In genomic region chr13:3892601-3893000, GRCm38 (mm10) we compare ENCODE assay signal across 8 mouse cellular contexts. TPM values are rescaled to one million over a fixed set of nuclear protein-coding genes. Genes with fewer than 3 reads are reported as not detected.
DNase-seq lines count a peak whose midpoint lies in the region; ATAC-seq and TF ChIP-seq lines count a peak whose summit lies in the region.

No protein-coding gene starts in this region.

- H3K27ac ChIP-seq in lung, postnatal 0 days (ENCODE audit: low read length), result 0 out of 2 replicates have a peak overlapping the region, but pooled peaks have one; percentile 33
- peak overlapping the region; percentile 61 for H3K27ac ChIP-seq in intestine, embryonic 16.5 days (ENCODE audit: low read length)
- H3K27ac ChIP-seq in small intestine, adult 2 months (ENCODE audit: insufficient read depth, low read depth, low read length), result peak overlapping the region; percentile 90

- no peak for DNase-seq in lung, postnatal 0 days (ENCODE audit: low spot score)
- DNase-seq in lung, adult 18-20 months, result no peak
- DNase-seq in embryo, embryonic 11 days, result peak; percentile 14
- DNase-seq in frontal cortex, adult 2 months (ENCODE audit: extremely low spot score in 1 of 2, low spot score in 1 of 2), result no peak
- DNase-seq in layer of hippocampus, postnatal 10 days (ENCODE audit: low spot score in 2 of 2), result no peak
- DNase-seq in cerebellum, postnatal 10 days, result no peak

- H3K9ac ChIP-seq in lung, postnatal 0 days (replicated peaks; ENCODE audit: low read depth), result peak overlapping the region; percentile 45
- peak overlapping the region; percentile 65 for H3K9ac ChIP-seq in intestine, embryonic 16.5 days (ENCODE audit: low read depth, low read length)

- no peak for ATAC-seq in lung, postnatal 0 days
- ATAC-seq in intestine, embryonic 16.5 days, result no peak

- no peak for TF ChIP-seq POLR2A in small intestine, adult 2 months (IDR thresholded peaks at IDR 0.05; ENCODE audit: low read depth, low read length)

- H3K4me3 ChIP-seq in lung, postnatal 0 days (ENCODE audit: low read depth, low read length), result peak overlapping the region; percentile 59
- H3K4me3 ChIP-seq in intestine, embryonic 16.5 days (ENCODE audit: low read length), result peak overlapping the region; percentile 68
- peak overlapping the region; percentile 54; the same call in 1 of the 2 replicates for H3K4me3 ChIP-seq in small intestine, adult 2 months (ENCODE audit: low read depth, low read length)

- 6% methylated on average over 7 of the region's 7 CpGs for WGBS in lung, postnatal 0 days
- whole genome bisulfite sequencing in intestine, embryonic 16.5 days, result 11% methylated on average over 7 of the region's 7 CpGs
- 7% methylated on average over 7 of the region's 7 CpGs for WGBS in small intestine, adult 2 months

- TF ChIP-seq EP300 in lung, postnatal 0 days (IDR thresholded peaks at IDR 0.05), result no peak

- peaks cover 10% of the 10 kb centered on the region; the same call in 1 of the 2 replicates for H3K4me1 ChIP-seq in lung, postnatal 0 days (ENCODE audit: insufficient read depth, low read depth, low read length)
- peaks cover 9% of the 10 kb centered on the region; the same call in 1 of the 2 replicates for H3K4me1 ChIP-seq in intestine, embryonic 16.5 days (ENCODE audit: control insufficient read depth, insufficient read depth, low read length)
- peaks cover 20% of the 10 kb centered on the region; the same call in 1 of the 2 replicates for H3K4me1 ChIP-seq in small intestine, adult 2 months (ENCODE audit: control insufficient read depth, insufficient read depth, insufficient read length, low read length)

- peaks cover 3% of the 10 kb centered on the region for H3K36me3 ChIP-seq in lung, postnatal 0 days (ENCODE audit: insufficient read depth, low read length)
- no peaks in the 10 kb centered on the region for H3K36me3 ChIP-seq in intestine, embryonic 16.5 days (ENCODE audit: control insufficient read depth, insufficient read depth, low read length)
- H3K36me3 ChIP-seq in small intestine, adult 2 months (ENCODE audit: control insufficient read depth, insufficient read depth, low read length), result peaks cover 17% of the 10 kb centered on the region

- TF ChIP-seq CTCF in lung, postnatal 0 days (IDR thresholded peaks at IDR 0.05), result no peak
- TF ChIP-seq CTCF in small intestine, adult 2 months (IDR thresholded peaks at IDR 0.05; ENCODE audit: extremely low read depth, insufficient read length, insufficient replicate concordance, low read depth, low read length), result no peak

- peak overlapping the region; percentile 66 for H3K4me2 ChIP-seq in lung, postnatal 0 days (replicated peaks; ENCODE audit: low read depth, low read length)
- peak overlapping the region; percentile 50 for H3K4me2 ChIP-seq in intestine, embryonic 16.5 days (ENCODE audit: low read depth, low read length)

- no peaks in the 10 kb centered on the region for H3K27me3 ChIP-seq in lung, postnatal 0 days (replicated peaks; ENCODE audit: insufficient read depth, low read length)
- H3K27me3 ChIP-seq in intestine, embryonic 16.5 days (replicated peaks; ENCODE audit: control insufficient read depth, insufficient read depth, low read length), result no peaks in the 10 kb centered on the region
- H3K27me3 ChIP-seq in small intestine, adult 2 months (ENCODE audit: control insufficient read depth, insufficient read depth, low read length), result no peaks in the 10 kb centered on the region

- H3K9me3 ChIP-seq in lung, postnatal 0 days (ENCODE audit: low read length), result no peaks in the 10 kb centered on the region
- no peaks in the 10 kb centered on the region for H3K9me3 ChIP-seq in intestine, embryonic 16.5 days (ENCODE audit: control insufficient read depth, low read length)

RNA-seq across cellular contexts. Expression of gene Net1, which starts 25.4 kb away (rescaled TPM):
- polyA plus RNA-seq in lung, postnatal 0 days (2015; fragmentation: Nextera tagmentation; extraction: Ambion mirVana), result 83.7 and 91.5 TPM in 2 replicates
- polyA plus RNA-seq in intestine, embryonic 16.5 days (2015; fragmentation: Nextera tagmentation; extraction: Ambion mirVana), result 146 and 148 TPM in 2 replicates
- polyA plus RNA-seq in small intestine, adult 2 months (2012; rRNA removed), result 16.8 and 64.6 TPM in 2 replicates
- 12.4 and 18.1 TPM in 2 replicates for polyA plus RNA-seq in frontal cortex, adult 2 months (2012; rRNA removed)
- 10 to 100 TPM; 21.4 to 24.0 TPM for total RNA-seq in layer of hippocampus, postnatal 10 days (2021)

RNA-seq across cellular contexts. Expression of gene Tubal3, which starts 25.5 kb away (rescaled TPM):
- not detected in 2 replicates for polyA plus RNA-seq in lung, postnatal 0 days (2015; fragmentation: Nextera tagmentation; extraction: Ambion mirVana)
- 54.2 and 64.9 TPM in 2 replicates for polyA plus RNA-seq in intestine, embryonic 16.5 days (2015; fragmentation: Nextera tagmentation; extraction: Ambion mirVana)
- polyA plus RNA-seq in small intestine, adult 2 months (2012; rRNA removed), result 18.3 and 52.6 TPM in 2 replicates
- polyA plus RNA-seq in frontal cortex, adult 2 months (2012; rRNA removed), result not detected in 2 replicates
- total RNA-seq in layer of hippocampus, postnatal 10 days (2021), result not detected

RNA-seq across cellular contexts. Expression of gene Calm5, which starts 38.6 kb away (rescaled TPM):
- not detected in 2 replicates for polyA plus RNA-seq in lung, postnatal 0 days (2015; fragmentation: Nextera tagmentation; extraction: Ambion mirVana)
- not detected in 2 replicates for polyA plus RNA-seq in intestine, embryonic 16.5 days (2015; fragmentation: Nextera tagmentation; extraction: Ambion mirVana)
- not detected in 2 replicates for polyA plus RNA-seq in small intestine, adult 2 months (2012; rRNA removed)
- polyA plus RNA-seq in frontal cortex, adult 2 months (2012; rRNA removed), result not detected in 2 replicates
- not detected for total RNA-seq in layer of hippocampus, postnatal 10 days (2021)

RNA-seq across cellular contexts. Expression of gene Ucn3, which starts 52.5 kb away (rescaled TPM):
- not detected in 2 replicates for polyA plus RNA-seq in lung, postnatal 0 days (2015; fragmentation: Nextera tagmentation; extraction: Ambion mirVana)
- 0.66 and 0.81 TPM in 2 replicates for polyA plus RNA-seq in intestine, embryonic 16.5 days (2015; fragmentation: Nextera tagmentation; extraction: Ambion mirVana)
- polyA plus RNA-seq in small intestine, adult 2 months (2012; rRNA removed), result 1.2 and 1.3 TPM in 2 replicates
- not detected in 2 replicates for polyA plus RNA-seq in frontal cortex, adult 2 months (2012; rRNA removed)
- total RNA-seq in layer of hippocampus, postnatal 10 days (2021), result not detected

RNA-seq across cellular contexts. Expression of gene Calm4, which starts 55.0 kb away (rescaled TPM):
- not detected in 2 replicates for polyA plus RNA-seq in lung, postnatal 0 days (2015; fragmentation: Nextera tagmentation; extraction: Ambion mirVana)
- 0.39 TPM in 1 of 2 replicates, not detected in the other for polyA plus RNA-seq in intestine, embryonic 16.5 days (2015; fragmentation: Nextera tagmentation; extraction: Ambion mirVana)
- not detected in 2 replicates for polyA plus RNA-seq in small intestine, adult 2 months (2012; rRNA removed)
- polyA plus RNA-seq in frontal cortex, adult 2 months (2012; rRNA removed), result not detected in 2 replicates
- total RNA-seq in layer of hippocampus, postnatal 10 days (2021), result not detected

Comparison
In these comparisons a context has a peak if more than half of its experiments do, and no peak if none do; other contexts are left out.
1. H3K27ac ChIP-seq: peak in every context shown above with its lines; median percentile 90 in small intestine, adult 2 months; 61 in intestine, embryonic 16.5 days; 33 in lung, postnatal 0 days.
2. RNA of gene Tubal3, which starts 25.5 kb away (polyA plus RNA-seq): 54.2 to 64.9 TPM in intestine, embryonic 16.5 days and 18.3 to 52.6 TPM in small intestine, adult 2 months; not detected in lung, postnatal 0 days and not detected in frontal cortex, adult 2 months; every median in the first group is over 10 times any median in the second.
3. Peak in every context shown above with its lines, with median percentiles within 50 percentile points of each other: H3K4me3 ChIP-seq.